Mouse (Mus musculus) hindbrain, postnatal 0 days (tissue): Measurements from ENCODE around the gene Olfr765. TPM values are rescaled to one million over a fixed set of nuclear protein-coding genes. Genes with fewer than 3 reads are reported as not detected.
"Not testable (repeated sequence)": the region's sequence is repeated elsewhere in the genome, so short reads cannot be mapped to it uniquely, and the experiment has no call there.

Source experiments
- ATAC-seq: fragments of 200-750 bp; cut with Nextera tagmentation; 2 replicates; pipeline ENCODE4 v1.8.0; 2017; ENCODE audit warnings: mild to moderate bottlenecking, moderate TSS enrichment, moderate library complexity
- DNase-seq: peaks from one replicate; pipeline ENCODE4 v3.0.0-alpha.2; 2015; ENCODE audit warnings: low spot score
- H3K27ac ChIP-seq: fragments of 300-500 bp; sonication (generic); 2 replicates; pipeline ENCODE4 v1.5.1; 2014; ENCODE audit warnings: mild to moderate bottlenecking
- H3K27me3 ChIP-seq: fragments of 300-500 bp; sonication (generic); 2 replicates; pipeline ENCODE4 v1.6.1; 2014; ENCODE audit warnings: low read length, mixed read lengths; ENCODE audit not compliant: insufficient read depth
- H3K36me3 ChIP-seq: fragments of 300-500 bp; sonication (generic); 2 replicates; pipeline ENCODE4 v1.6.1; 2014; ENCODE audit warnings: low read length, mixed read lengths; ENCODE audit not compliant: insufficient read depth
- H3K4me1 ChIP-seq: fragments of 300-500 bp; sonication (generic); 2 replicates; pipeline ENCODE4 v1.6.1; 2014; ENCODE audit warnings: antibody characterized with exemption, low read length, mixed read lengths; ENCODE audit not compliant: insufficient read depth
- H3K4me2 ChIP-seq: fragments of 300-500 bp; sonication (generic); 2 replicates; pipeline ENCODE4 v1.6.1; 2014; ENCODE audit warnings: low read depth, mild to moderate bottlenecking, low read length, moderate library complexity, mixed read lengths
- H3K4me3 ChIP-seq: fragments of 300-500 bp; sonication (generic); 2 replicates; pipeline ENCODE4 v1.5.1; 2014; ENCODE audit warnings: low read length
- H3K9ac ChIP-seq: fragments of 300-500 bp; sonication (generic); replicated peaks from 2 replicates; pipeline ENCODE4 v1.6.1; 2014; ENCODE audit warnings: mild to moderate bottlenecking, low read length, moderate library complexity, mixed read lengths
- H3K9me3 ChIP-seq: fragments of 300-500 bp; sonication (generic); 2 replicates; pipeline ENCODE4 v1.6.1; 2016; ENCODE audit warnings: low read length, mixed read lengths
- CTCF ChIP-seq: IDR thresholded peaks from 2 replicates; pipeline ENCODE4 v1.5.1; 2016; ENCODE audit warnings: antibody characterized with exemption, control low read depth, low read depth
- WGBS: fragments of 180-500 bp; shearing (Covaris S2); extraction: QIAGEN DNeasy Blood & Tissue Kit; methylation state at CpG from one replicate; pipeline ENCODE4 v1.1.7; 2014; 5-methylcytosine and 5-hydroxymethylcytosine counted together
- polyA plus RNA-seq: library from polyadenylated mRNA; unstranded; fragments of >200 nt; fragmentation: Nextera tagmentation; extraction: Ambion mirVana; gene quantifications from 2 replicates; pipeline ENCODE4 v1.2.1, GENCODE M21; 2015
- total RNA-seq: library from RNA; depleted of rRNA; stranded (reverse); fragments of >200 nt; gene quantifications from 2 replicates; pipeline ENCODE4 v1.2.3, GENCODE M21; 2014; rRNA removed

The Olfr765 gene
- total and polyA plus RNA-seq, 2 experiments from 2014 or later, result not detected

DNA sequence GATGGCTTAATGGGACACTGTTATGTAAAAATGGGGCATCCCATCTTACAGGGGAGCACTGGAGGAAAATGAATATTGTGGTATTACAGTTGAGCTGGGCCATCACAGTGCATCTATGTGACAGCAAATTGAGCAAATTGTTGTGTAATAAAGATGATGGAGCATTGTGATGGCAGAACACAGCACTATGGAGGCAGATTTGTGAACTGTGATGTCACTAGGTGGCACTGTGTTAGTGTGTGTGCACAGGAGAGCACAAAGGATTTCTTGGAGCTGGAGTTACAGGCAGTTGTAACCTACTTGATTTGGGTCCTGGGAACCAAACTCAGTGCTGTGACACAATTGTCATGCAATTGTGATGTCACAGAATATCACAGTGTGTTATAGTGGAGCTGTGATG is 26.5 kb downstream of the Olfr765 start:
- no peak for ATAC-seq
- peak; percentile 10; the same call in 1 of the 2 replicates for TF ChIP-seq CTCF
- Histone ChIP-seq H3K4me3 (no peak overlapping the region), H3K9me3 (no peaks in the 10 kb centered on the region), H3K27me3 (no peaks in the 10 kb centered on the region), H3K36me3 (no peaks in the 10 kb centered on the region), H3K9ac (no peak overlapping the region), H3K4me1 (no peaks in the 10 kb centered on the region), H3K4me2 (no peak overlapping the region), H3K27ac (no peak overlapping the region)
- DNase-seq, result no peak

DNA sequence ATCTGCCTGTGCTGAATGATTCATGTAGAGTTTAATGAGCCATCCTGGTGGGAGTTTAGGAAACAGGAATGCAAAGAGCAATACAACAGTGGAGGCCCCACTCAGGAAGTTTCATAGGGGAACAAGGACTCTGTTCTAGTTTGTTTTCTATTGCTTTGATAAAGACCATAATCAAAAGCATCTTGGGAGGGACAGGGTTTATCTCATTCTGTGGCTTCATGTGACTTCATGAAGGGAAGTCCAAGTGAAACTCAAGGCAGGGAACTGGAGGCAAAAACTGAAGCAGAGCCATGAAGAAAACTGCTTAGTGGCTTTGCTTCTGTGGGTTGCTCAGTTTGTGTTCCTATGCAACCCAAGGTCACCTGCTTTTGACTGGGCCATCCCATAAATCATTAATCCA is 35.3 kb downstream of the Olfr765 start:
- no peaks in the 10 kb centered on the region for H3K36me3 ChIP-seq
- H3K4me2 ChIP-seq, result no peak overlapping the region
- H3K4me1 ChIP-seq, result no peaks in the 10 kb centered on the region
- DNase-seq (no peak), ATAC-seq (no peak)
- no peak overlapping the region for H3K27ac ChIP-seq
- H3K9ac ChIP-seq, result no peak overlapping the region
- no peak for TF ChIP-seq CTCF
- H3K27me3 ChIP-seq, result no peaks in the 10 kb centered on the region
- H3K4me3 ChIP-seq, result no peak overlapping the region
- no peaks in the 10 kb centered on the region for H3K9me3 ChIP-seq

DNA sequence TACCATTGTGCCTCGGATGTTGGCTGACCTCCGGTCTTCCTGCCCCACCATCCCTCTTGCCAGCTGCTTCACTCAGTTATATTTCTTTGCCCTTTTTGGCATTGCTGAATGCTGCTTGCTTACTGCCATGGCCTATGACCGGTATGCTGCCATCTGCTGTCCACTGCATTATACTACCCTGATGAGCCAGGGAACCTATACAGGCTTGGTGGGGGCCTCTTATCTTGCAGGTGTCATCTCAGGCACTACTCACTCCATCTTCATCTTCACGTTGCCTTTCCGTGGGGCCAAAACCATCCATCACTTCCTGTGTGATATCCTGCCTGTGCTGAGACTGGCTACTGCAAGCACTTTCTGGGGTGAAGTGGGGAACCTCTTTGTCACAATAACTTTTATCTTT is 38.3 kb downstream of the Olfr765 start:
- H3K36me3 ChIP-seq, H3K4me1 ChIP-seq, H3K4me3 ChIP-seq, DNase-seq, H3K4me2 ChIP-seq, H3K27ac ChIP-seq, H3K27me3 ChIP-seq, H3K9me3 ChIP-seq, H3K9ac ChIP-seq: not testable (repeated sequence)
- ATAC-seq, result 0 out of 2 replicates have a peak, but pooled peaks have one; percentile 58
- 44% methylated on average over 2 of the region's 5 CpGs for WGBS

DNA sequence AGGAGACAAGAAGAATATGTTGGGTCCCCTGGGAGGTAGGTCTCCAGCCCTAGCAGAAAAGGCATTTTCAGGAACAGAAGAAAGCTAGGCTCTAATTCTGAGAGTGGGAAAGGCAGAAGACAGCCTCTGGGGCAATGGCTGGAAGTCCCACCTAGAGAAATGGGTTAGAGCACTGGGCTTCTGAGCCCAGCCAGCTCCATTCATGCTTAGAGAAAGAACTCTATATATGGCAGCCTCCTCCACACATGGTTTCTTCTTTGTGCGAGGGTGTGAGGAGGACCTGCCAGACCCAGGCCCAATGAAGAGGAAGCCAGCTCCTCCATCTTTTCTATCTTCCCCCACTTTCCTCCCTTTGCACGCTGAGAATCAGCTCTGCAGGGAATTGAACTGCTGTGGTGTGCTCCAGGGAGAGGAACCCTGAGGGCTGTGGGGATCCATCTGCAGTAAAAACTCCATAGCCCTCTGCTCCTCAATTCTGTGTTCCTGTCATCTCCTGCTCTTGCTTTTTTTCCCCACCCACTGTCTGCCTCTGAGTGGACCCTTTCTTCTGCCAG is 39.4 kb downstream of the Olfr765 start, which contains the start of gene Olfr763:
Olfr763 (plus strand) TSS at position 504 of the 554 bp plus-strand sequence.
- Histone ChIP-seq H3K4me1 (no peaks in the 10 kb centered on the region), H3K4me3 (no peak within 1 kb of the TSS), H3K27me3 (no peaks in the 10 kb centered on the region), H3K36me3 (no peaks in the 10 kb centered on the region), H3K9ac (no peak within 1 kb of the TSS), H3K27ac (no peak within 1 kb of the TSS), H3K9me3 (no peaks in the 10 kb centered on the region), H3K4me2 (no peak within 1 kb of the TSS)
- TF ChIP-seq CTCF, result no peak
- no peak for DNase-seq
- WGBS, result 44% methylated on average over 2 of the region's 2 CpGs
- no peak for ATAC-seq

DNA sequence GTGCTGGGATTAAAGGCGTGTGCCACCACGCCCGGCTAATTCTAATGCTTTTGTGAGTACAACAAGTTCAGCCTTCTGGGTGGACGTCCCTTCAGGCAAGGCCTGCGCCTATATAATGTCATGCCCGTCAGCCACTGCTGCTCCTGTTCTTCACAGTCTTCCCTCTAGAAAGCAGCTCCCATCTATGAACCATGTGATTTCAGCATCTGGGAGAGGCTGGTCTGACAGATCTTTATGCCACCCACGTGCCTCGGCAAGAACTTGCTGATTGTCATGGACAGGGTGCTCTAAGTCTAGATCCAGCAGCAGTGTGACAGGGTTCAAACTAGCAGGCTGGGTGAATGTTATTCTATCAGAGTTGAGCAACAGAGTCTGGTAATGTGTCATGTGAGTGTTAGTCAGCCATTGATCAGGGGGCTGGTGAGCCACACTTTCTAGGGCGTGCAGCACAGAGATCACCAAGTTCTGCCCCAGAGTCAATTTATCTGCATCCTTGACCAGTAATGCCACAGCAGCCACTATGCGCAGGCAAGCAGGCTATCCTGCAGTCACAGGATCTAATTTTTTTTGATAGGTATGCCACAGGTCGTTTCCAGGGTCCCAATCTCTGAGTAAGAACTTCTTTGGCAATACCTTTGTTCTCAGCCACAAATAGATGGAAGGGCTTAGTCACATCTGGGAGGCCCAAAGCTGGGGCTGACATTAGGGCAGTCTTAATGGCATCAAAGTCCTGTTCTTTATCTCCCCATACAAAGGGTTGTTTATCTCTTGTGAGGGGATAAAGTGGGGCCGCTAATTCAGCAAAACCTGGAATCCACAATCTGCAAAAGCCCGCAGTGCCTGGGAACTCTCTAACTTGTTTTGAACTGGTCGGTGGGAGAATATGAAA is 45.5 kb downstream of the Olfr765 start:
- H3K9me3 ChIP-seq, result no peaks in the 10 kb centered on the region
- ATAC-seq (no peak), DNase-seq (no peak)
- H3K27me3 ChIP-seq, result no peaks in the 10 kb centered on the region
- H3K9ac ChIP-seq, result no peak overlapping the region
- H3K4me2 ChIP-seq, result no peak overlapping the region
- no peaks in the 10 kb centered on the region for H3K4me1 ChIP-seq
- WGBS, result 85% methylated on average over 14 of the region's 14 CpGs
- H3K27ac ChIP-seq, result no peak overlapping the region
- no peaks in the 10 kb centered on the region for H3K36me3 ChIP-seq
- H3K4me3 ChIP-seq, result no peak overlapping the region
- no peak for TF ChIP-seq CTCF

DNA sequence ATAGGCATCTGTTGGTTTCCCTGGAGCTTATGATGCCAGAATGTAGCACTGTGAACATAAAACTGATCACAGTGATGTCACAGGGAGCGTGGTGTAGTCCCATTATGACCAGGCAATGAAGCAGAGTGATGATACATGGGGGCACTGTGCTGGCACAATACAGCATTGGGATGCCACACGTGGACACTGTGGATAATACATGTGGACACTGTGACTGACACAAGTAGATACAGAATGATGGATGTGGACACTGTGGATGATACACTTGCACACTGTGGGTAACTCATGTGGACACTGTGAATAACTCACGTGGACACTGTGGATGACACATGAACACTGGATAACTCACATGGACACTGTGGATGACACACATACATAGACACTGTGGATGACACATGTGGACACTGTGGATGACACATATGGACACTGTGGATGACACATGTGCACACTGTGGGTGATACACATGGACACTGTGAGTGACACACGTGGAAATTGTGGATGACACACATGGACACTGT is 53.2 kb downstream of the Olfr765 start:
- Histone ChIP-seq H3K9me3 (no peaks in the 10 kb centered on the region), H3K27me3 (no peaks in the 10 kb centered on the region), H3K4me2 (no peak overlapping the region), H3K4me3 (no peak overlapping the region), H3K36me3 (no peaks in the 10 kb centered on the region), H3K27ac (no peak overlapping the region), H3K4me1 (no peaks in the 10 kb centered on the region), H3K9ac (no peak overlapping the region)
- WGBS, result 76% methylated on average over 4 of the region's 4 CpGs
- TF ChIP-seq CTCF, result no peak
- ATAC-seq (no peak), DNase-seq (no peak)

DNA sequence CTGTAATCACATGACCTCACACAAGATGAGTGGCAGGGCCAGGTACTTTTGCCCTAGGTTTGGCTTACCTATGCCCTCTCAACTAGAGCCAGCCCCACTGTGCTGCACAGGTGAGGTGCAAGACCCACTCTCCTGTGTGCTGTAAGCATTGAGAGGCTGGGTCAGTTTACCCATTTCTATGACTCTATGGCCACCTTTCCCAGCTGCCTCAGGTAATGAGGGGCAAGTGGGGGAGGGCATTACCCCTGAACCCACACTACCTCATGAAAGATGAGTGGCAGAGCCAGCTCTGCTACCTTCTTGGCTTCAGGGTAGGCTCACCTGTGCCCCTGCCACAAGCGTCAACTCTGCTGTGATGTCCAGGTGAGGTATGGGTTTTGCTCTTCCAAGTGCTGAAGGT is 54.0 kb downstream of the Olfr765 start:
- Histone ChIP-seq H3K4me1 (no peaks in the 10 kb centered on the region), H3K27ac (no peak overlapping the region), H3K4me3 (no peak overlapping the region), H3K27me3 (no peaks in the 10 kb centered on the region), H3K4me2 (no peak overlapping the region), H3K9me3 (no peaks in the 10 kb centered on the region), H3K36me3 (no peaks in the 10 kb centered on the region), H3K9ac (no peak overlapping the region)
- TF ChIP-seq CTCF, result no peak
- ATAC-seq, result no peak
- WGBS, result 100% methylated on average over 1 of the region's 1 CpGs
- DNase-seq, result no peak

Other genes with a start within 250 kb of the Olfr765 start
- 28.6 and 30.9 TPM in 2 replicates for gene Dnajc14, start 245.9 kb downstream of the Olfr765 start, total RNA-seq
- gene Dnajc14, start 245.9 kb downstream of the Olfr765 start, polyA plus RNA-seq, result 32.7 and 37.0 TPM in 2 replicates
- 26.5 and 27.3 TPM in 2 replicates for gene Tmem198b, start 245.6 kb downstream of the Olfr765 start, total RNA-seq
- gene Tmem198b, start 245.6 kb downstream of the Olfr765 start, polyA plus RNA-seq, result 18.8 and 18.9 TPM in 2 replicates
- 19.4 and 24.3 TPM in 2 replicates for gene Sarnp, start 232.7 kb downstream of the Olfr765 start, total RNA-seq
- gene Sarnp, start 232.7 kb downstream of the Olfr765 start, polyA plus RNA-seq, result 126 and 143 TPM in 2 replicates
- 12.0 and 23.1 TPM in 2 replicates for gene Ormdl2, start 228.4 kb downstream of the Olfr765 start, total RNA-seq
- 23.8 and 24.8 TPM in 2 replicates for gene Ormdl2, start 228.4 kb downstream of the Olfr765 start, polyA plus RNA-seq
- gene Gdf11, start 158.3 kb downstream of the Olfr765 start, total RNA-seq, result 15.9 and 18.8 TPM in 2 replicates
- gene Gdf11, start 158.3 kb downstream of the Olfr765 start, polyA plus RNA-seq, result 6.7 and 7.6 TPM in 2 replicates
- gene Cd63, start 149.0 kb downstream of the Olfr765 start, total RNA-seq, result 35.2 and 40.9 TPM in 2 replicates
- gene Cd63, start 149.0 kb downstream of the Olfr765 start, polyA plus RNA-seq, result 417 and 436 TPM in 2 replicates
- 22.6 and 24.8 TPM in 2 replicates for gene Rdh5, start 127.1 kb downstream of the Olfr765 start, total RNA-seq
- 21.0 and 29.2 TPM in 2 replicates for gene Rdh5, start 127.1 kb downstream of the Olfr765 start, polyA plus RNA-seq
- gene Bloc1s1, start 126.0 kb downstream of the Olfr765 start, total RNA-seq, result 70.9 and 97.6 TPM in 2 replicates
- gene Bloc1s1, start 126.0 kb downstream of the Olfr765 start, polyA plus RNA-seq, result 292 and 298 TPM in 2 replicates
- gene Itga7, start 116.2 kb downstream of the Olfr765 start, total RNA-seq, result 29.0 and 30.6 TPM in 2 replicates
- gene Itga7, start 116.2 kb downstream of the Olfr765 start, polyA plus RNA-seq, result 15.1 and 16.9 TPM in 2 replicates
- not detected in 2 replicates for gene Mettl7b, start 89.0 kb downstream of the Olfr765 start, total RNA-seq
- not detected in 2 replicates for gene Mettl7b, start 89.0 kb downstream of the Olfr765 start, polyA plus RNA-seq
- not detected in 2 replicates for gene Olfr9, start 60.6 kb downstream of the Olfr765 start, total RNA-seq
- gene Olfr9, start 60.6 kb downstream of the Olfr765 start, polyA plus RNA-seq, result not detected in 2 replicates
- gene Olfr763, start 39.2 kb downstream of the Olfr765 start, total RNA-seq, result not detected in 2 replicates
- gene Olfr763, start 39.2 kb downstream of the Olfr765 start, polyA plus RNA-seq, result not detected in 2 replicates
- not detected in 2 replicates for gene Olfr764-ps1, start 10.1 kb downstream of the Olfr765 start, total RNA-seq
- not detected in 2 replicates for gene Olfr764-ps1, start 10.1 kb downstream of the Olfr765 start, polyA plus RNA-seq
- not detected in 2 replicates for gene Olfr766-ps1, start 19.0 kb upstream of the Olfr765 start, total RNA-seq
- not detected in 2 replicates for gene Olfr766-ps1, start 19.0 kb upstream of the Olfr765 start, polyA plus RNA-seq
- gene Olfr767, start 32.9 kb upstream of the Olfr765 start, total RNA-seq, result not detected in 2 replicates
- not detected in 2 replicates for gene Olfr767, start 32.9 kb upstream of the Olfr765 start, polyA plus RNA-seq
- gene Olfr768, start 49.4 kb upstream of the Olfr765 start, total RNA-seq, result not detected in 2 replicates
- gene Olfr768, start 49.4 kb upstream of the Olfr765 start, polyA plus RNA-seq, result not detected in 2 replicates
- not detected in 2 replicates for gene Olfr769, start 67.9 kb upstream of the Olfr765 start, total RNA-seq
- not detected in 2 replicates for gene Olfr769, start 67.9 kb upstream of the Olfr765 start, polyA plus RNA-seq
- not detected in 2 replicates for gene Olfr770, start 89.0 kb upstream of the Olfr765 start, total RNA-seq
- not detected in 2 replicates for gene Olfr770, start 89.0 kb upstream of the Olfr765 start, polyA plus RNA-seq
- not detected in 2 replicates for gene Olfr771, start 114.8 kb upstream of the Olfr765 start, total RNA-seq
- not detected in 2 replicates for gene Olfr771, start 114.8 kb upstream of the Olfr765 start, polyA plus RNA-seq
- gene Olfr772, start 127.9 kb upstream of the Olfr765 start, total RNA-seq, result not detected in 2 replicates
- gene Olfr772, start 127.9 kb upstream of the Olfr765 start, polyA plus RNA-seq, result not detected in 2 replicates
- gene Olfr773, start 137.4 kb upstream of the Olfr765 start, total RNA-seq, result not detected in 2 replicates
- gene Olfr773, start 137.4 kb upstream of the Olfr765 start, polyA plus RNA-seq, result not detected in 2 replicates
- gene Olfr774, start 186.2 kb upstream of the Olfr765 start, total RNA-seq, result not detected in 2 replicates
- gene Olfr774, start 186.2 kb upstream of the Olfr765 start, polyA plus RNA-seq, result not detected in 2 replicates
- not detected in 2 replicates for gene Olfr775, start 198.4 kb upstream of the Olfr765 start, total RNA-seq
- gene Olfr775, start 198.4 kb upstream of the Olfr765 start, polyA plus RNA-seq, result not detected in 2 replicates
- not detected in 2 replicates for gene Olfr776, start 209.1 kb upstream of the Olfr765 start, total RNA-seq
- not detected in 2 replicates for gene Olfr776, start 209.1 kb upstream of the Olfr765 start, polyA plus RNA-seq
- not detected in 2 replicates for gene Olfr777, start 221.5 kb upstream of the Olfr765 start, total RNA-seq
- not detected in 2 replicates for gene Olfr777, start 221.5 kb upstream of the Olfr765 start, polyA plus RNA-seq